Mouse (Mus musculus) hindbrain, embryonic 12.5 days (tissue): ENCODE measurements around the gene Cxcr4. TPM values are rescaled to one million over a fixed set of nuclear protein-coding genes. Genes with fewer than 3 reads are reported as not detected.
"Not testable (repeated sequence)": the region's sequence is repeated elsewhere in the genome, so short reads cannot be mapped to it uniquely, and the experiment has no call there.

Experiments
- ATAC-seq: fragments of 200-750 bp; cut with Nextera tagmentation; 2 replicates; pipeline ENCODE4 v1.8.0; 2017; ENCODE audit warnings: moderate TSS enrichment; ENCODE audit not compliant: low FRiP score
- H3K27ac ChIP-seq: fragments of 300-500 bp; sonication (generic); 2 replicates; pipeline ENCODE4 v1.5.1; 2016; ENCODE audit warnings: mild to moderate bottlenecking
- H3K27me3 ChIP-seq: fragments of 300-500 bp; sonication (generic); 2 replicates; pipeline ENCODE4 v1.6.1; 2016; ENCODE audit warnings: mild to moderate bottlenecking
- H3K36me3 ChIP-seq: fragments of 300-500 bp; sonication (generic); 2 replicates; pipeline ENCODE4 v1.6.1; 2016; ENCODE audit warnings: mild to moderate bottlenecking
- H3K4me1 ChIP-seq: fragments of 300-500 bp; sonication (generic); 2 replicates; pipeline ENCODE4 v1.6.1; 2016
- H3K4me2 ChIP-seq: fragments of 300-500 bp; sonication (generic); replicated peaks from 2 replicates; pipeline ENCODE4 v1.6.1; 2016; ENCODE audit warnings: mild to moderate bottlenecking
- H3K4me3 ChIP-seq: fragments of 300-500 bp; sonication (generic); 2 replicates; pipeline ENCODE4 v1.5.1; 2016; ENCODE audit warnings: mild to moderate bottlenecking
- H3K9ac ChIP-seq: fragments of 300-500 bp; sonication (generic); 2 replicates; pipeline ENCODE4 v1.6.1; 2016; ENCODE audit warnings: mild to moderate bottlenecking, moderate library complexity
- H3K9me3 ChIP-seq: fragments of 300-500 bp; sonication (generic); replicated peaks from 2 replicates; pipeline ENCODE4 v1.6.1; 2016; ENCODE audit warnings: mild to moderate bottlenecking
- WGBS: fragments of 180-500 bp; shearing (Covaris S2); methylation state at CpG from one replicate; pipeline ENCODE4 v1.1.7; 2016; 5-methylcytosine and 5-hydroxymethylcytosine counted together
- polyA plus RNA-seq: library from polyadenylated mRNA; unstranded; fragments of >200 nt; fragmentation: Nextera tagmentation; extraction: Ambion mirVana; gene quantifications from 2 replicates; pipeline ENCODE4 v1.2.1, GENCODE M21; 2016

Cxcr4 gene
- polyA plus RNA-seq, 1 experiment from 2014 or later, result 18.2 TPM

DNA sequence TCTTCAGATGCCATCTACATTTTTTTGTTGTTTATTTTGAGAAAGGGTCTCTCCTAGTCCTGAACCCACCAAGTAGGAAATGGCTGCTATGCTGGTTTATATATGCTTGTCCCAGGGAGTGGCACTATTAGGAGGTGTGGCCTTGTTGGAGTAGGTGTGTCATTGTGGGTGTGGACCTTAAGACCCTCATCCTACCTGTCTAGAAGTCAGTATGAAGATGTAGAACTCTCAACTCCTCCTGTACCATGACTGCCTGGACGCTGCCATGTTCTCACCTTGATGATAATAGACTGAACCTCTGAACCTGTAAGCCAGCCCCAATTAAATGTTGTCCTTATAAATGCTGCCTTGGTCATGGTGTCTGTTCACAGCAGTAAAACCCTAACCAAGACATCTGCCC lies 7.4 kb downstream of the Cxcr4 start:
- 93% methylated on average over 1 of the region's 1 CpGs for WGBS
- H3K4me2 ChIP-seq, result not testable (repeated sequence)

GRCm38 (mm10) chr1:128583279-128583872 lies 8.7 kb downstream of the Cxcr4 start:
- no peak overlapping the region for H3K27ac ChIP-seq
- peaks cover 33% of the 10 kb centered on the region for H3K4me1 ChIP-seq
- WGBS, result 53% methylated on average over 6 of the region's 6 CpGs

More for the DNA sequence above, 7.4 kb downstream of the Cxcr4 start:
- not testable (repeated sequence) for H3K4me3 ChIP-seq, H3K36me3 ChIP-seq, H3K27me3 ChIP-seq, H3K9ac ChIP-seq, ATAC-seq, H3K9me3 ChIP-seq
- peaks cover 38% of the 10 kb centered on the region for H3K4me1 ChIP-seq
- H3K27ac ChIP-seq, result peak overlapping the region; percentile 23; the same call in 1 of the 2 replicates

DNA sequence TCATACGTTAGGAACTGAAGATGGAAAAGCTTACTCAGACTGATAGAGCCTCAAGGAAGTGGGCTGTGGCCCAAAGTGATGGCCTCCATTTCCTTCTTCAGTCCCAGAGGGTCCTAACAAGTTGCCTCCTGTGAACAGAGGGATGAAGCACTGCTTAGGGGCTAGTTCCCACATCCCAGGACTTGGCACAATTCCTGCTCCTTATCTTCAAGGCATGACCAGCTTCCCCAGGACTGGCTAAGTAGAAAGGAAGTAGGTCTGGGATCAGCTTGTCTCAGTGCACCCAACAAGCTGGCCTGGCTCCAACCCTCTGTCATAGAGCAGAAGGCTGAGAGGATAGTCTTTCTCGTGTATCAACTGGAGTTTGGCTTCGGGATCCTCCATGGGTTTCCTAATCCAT lies 11.8 kb downstream of the Cxcr4 start:
- no peaks in the 10 kb centered on the region for H3K9me3 ChIP-seq
- no peaks in the 10 kb centered on the region for H3K36me3 ChIP-seq
- WGBS, result 94% methylated on average over 3 of the region's 3 CpGs
- no peak overlapping the region for H3K4me3 ChIP-seq
- no peak for ATAC-seq
- H3K4me2 ChIP-seq, result no peak overlapping the region
- H3K27me3 ChIP-seq, result no peaks in the 10 kb centered on the region
- no peak overlapping the region for H3K27ac ChIP-seq
- no peak overlapping the region for H3K9ac ChIP-seq
- H3K4me1 ChIP-seq, result peaks cover 17% of the 10 kb centered on the region

More at GRCm38 (mm10) chr1:128583279-128583872, 8.7 kb downstream of the Cxcr4 start:
- no peaks in the 10 kb centered on the region for H3K36me3 ChIP-seq
- H3K9ac ChIP-seq, result no peak overlapping the region
- H3K4me3 ChIP-seq, result no peak overlapping the region
- no peaks in the 10 kb centered on the region for H3K27me3 ChIP-seq
- no peaks in the 10 kb centered on the region for H3K9me3 ChIP-seq
- ATAC-seq, result no peak
- H3K4me2 ChIP-seq, result no peak overlapping the region

- WGBS, result 44% methylated on average over 2 of the region's 2 CpGs
Observed at GRCm38 (mm10) chr1:128578454-128578853, 13.6 kb downstream of the Cxcr4 start.

GRCm38 (mm10) chr1:128575096-128575495 lies 17.0 kb downstream of the Cxcr4 start:
- no peak overlapping the region for H3K9ac ChIP-seq
- H3K4me3 ChIP-seq, result no peak overlapping the region
- H3K27ac ChIP-seq, result no peak overlapping the region
- H3K9me3 ChIP-seq, result no peaks in the 10 kb centered on the region
- H3K27me3 ChIP-seq, result no peaks in the 10 kb centered on the region
- ATAC-seq, result no peak
- 91% methylated on average over 4 of the region's 4 CpGs for WGBS
- H3K36me3 ChIP-seq, result no peaks in the 10 kb centered on the region
- peaks cover 12% of the 10 kb centered on the region for H3K4me1 ChIP-seq
- H3K4me2 ChIP-seq, result no peak overlapping the region

More at GRCm38 (mm10) chr1:128578454-128578853, 13.6 kb downstream of the Cxcr4 start:
- H3K4me2 ChIP-seq, result no peak overlapping the region
- H3K27me3 ChIP-seq, result no peaks in the 10 kb centered on the region
- 0 out of 2 replicates have a peak, but pooled peaks have one; percentile 14 for ATAC-seq
- H3K9ac ChIP-seq, result no peak overlapping the region
- H3K36me3 ChIP-seq, result no peaks in the 10 kb centered on the region
- H3K9me3 ChIP-seq, result no peaks in the 10 kb centered on the region
- H3K4me3 ChIP-seq, result no peak overlapping the region
- no peak overlapping the region for H3K27ac ChIP-seq
- peaks cover 12% of the 10 kb centered on the region for H3K4me1 ChIP-seq

- Histone ChIP-seq H3K4me3 (no peak overlapping the region), H3K4me2 (no peak overlapping the region), H3K36me3 (no peaks in the 10 kb centered on the region), H3K9me3 (no peaks in the 10 kb centered on the region), H3K27me3 (no peaks in the 10 kb centered on the region), H3K9ac (no peak overlapping the region), H3K4me1 (peaks cover 2% of the 10 kb centered on the region; the same call in 1 of the 2 replicates), H3K27ac (no peak overlapping the region)
- WGBS, result 89% methylated on average over 3 of the region's 3 CpGs
- no peak for ATAC-seq
Observed at GRCm38 (mm10) chr1:128571033-128571432, 21.1 kb downstream of the Cxcr4 start.

- Histone ChIP-seq H3K36me3 (no peaks in the 10 kb centered on the region), H3K4me1 (peaks cover 2% of the 10 kb centered on the region; the same call in 1 of the 2 replicates), H3K9ac (no peak overlapping the region), H3K9me3 (no peaks in the 10 kb centered on the region), H3K27ac (no peak overlapping the region), H3K4me2 (no peak overlapping the region), H3K4me3 (no peak overlapping the region), H3K27me3 (no peaks in the 10 kb centered on the region)
- no peak for ATAC-seq
- 79% methylated on average over 17 of the region's 17 CpGs for WGBS
Observed at GRCm38 (mm10) chr1:128569992-128570648, 22.0 kb downstream of the Cxcr4 start.

DNA sequence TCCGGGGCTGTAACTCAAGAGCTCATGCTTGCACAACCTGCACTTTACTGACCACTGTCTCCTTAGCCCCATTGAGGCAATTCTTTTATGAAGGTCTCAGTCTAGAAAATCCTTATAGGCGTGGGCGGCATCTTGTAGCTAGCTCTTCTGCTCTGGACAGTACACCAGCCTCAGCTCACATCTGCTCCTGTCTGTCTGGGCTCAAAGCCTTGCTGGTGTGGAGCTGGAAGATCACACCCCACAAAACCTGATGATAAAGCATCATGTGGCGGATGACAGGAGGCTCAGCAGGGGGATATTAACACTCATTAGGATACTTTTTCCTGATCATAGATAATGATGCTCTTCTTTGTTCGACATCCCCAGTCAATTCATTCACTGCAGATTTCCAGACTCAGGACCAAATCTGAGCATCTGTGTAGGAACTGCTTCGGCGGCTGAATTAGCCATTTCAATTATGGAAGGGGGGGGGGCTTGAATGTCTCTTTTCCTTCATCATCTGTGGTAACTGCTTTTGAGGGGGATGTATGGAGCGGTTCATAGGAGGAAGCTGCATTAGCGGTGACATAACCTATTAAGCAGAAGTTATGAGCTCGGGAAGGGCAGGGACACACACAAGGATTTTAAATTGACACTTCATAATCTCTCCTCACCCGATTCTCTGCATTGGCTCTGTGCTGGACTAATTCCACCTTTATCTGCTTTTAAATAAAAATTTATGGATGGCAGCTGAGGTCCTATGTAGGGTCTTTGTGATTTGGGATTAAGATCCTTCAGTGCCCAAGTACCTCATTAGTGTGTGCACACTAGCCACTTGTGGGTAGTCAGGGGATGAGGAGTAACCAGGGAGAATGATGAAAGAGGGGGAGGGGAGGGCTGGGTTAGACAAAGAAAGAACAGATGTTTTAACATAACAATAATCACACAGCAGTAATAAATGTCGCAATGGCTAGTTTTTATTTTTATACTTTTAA lies 24.6 kb downstream of the Cxcr4 start:
- Histone ChIP-seq H3K4me2 (no peak overlapping the region), H3K4me3 (no peak overlapping the region), H3K27me3 (no peaks in the 10 kb centered on the region), H3K27ac (peak overlapping the region; percentile 26; the same call in 1 of the 2 replicates), H3K9me3 (no peaks in the 10 kb centered on the region), H3K4me1 (peaks cover 2% of the 10 kb centered on the region; the same call in 1 of the 2 replicates), H3K36me3 (no peaks in the 10 kb centered on the region), H3K9ac (no peak overlapping the region)
- peak; percentile 64 for ATAC-seq
- 67% methylated on average over 12 of the region's 12 CpGs for WGBS

DNA sequence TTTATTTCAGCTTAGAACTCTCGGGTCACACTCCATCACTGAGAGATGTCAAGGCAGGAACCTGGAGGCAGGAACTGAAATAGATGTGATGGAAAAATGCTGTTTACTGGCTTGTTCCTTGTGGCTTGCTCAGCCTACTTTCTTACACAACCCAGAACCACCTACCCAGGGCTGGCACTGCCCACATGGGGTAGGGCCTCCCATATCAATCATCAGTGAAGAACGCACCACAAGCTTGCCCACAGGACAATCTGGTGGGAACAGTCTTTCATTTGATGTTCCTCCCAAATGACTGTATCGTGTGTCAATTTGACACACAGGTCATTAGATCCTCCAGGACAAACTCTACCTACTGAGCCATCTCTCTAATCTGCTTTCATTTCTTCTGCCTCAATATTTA lies 28.2 kb downstream of the Cxcr4 start:
- 83% methylated on average over 3 of the region's 3 CpGs for WGBS

DNA sequence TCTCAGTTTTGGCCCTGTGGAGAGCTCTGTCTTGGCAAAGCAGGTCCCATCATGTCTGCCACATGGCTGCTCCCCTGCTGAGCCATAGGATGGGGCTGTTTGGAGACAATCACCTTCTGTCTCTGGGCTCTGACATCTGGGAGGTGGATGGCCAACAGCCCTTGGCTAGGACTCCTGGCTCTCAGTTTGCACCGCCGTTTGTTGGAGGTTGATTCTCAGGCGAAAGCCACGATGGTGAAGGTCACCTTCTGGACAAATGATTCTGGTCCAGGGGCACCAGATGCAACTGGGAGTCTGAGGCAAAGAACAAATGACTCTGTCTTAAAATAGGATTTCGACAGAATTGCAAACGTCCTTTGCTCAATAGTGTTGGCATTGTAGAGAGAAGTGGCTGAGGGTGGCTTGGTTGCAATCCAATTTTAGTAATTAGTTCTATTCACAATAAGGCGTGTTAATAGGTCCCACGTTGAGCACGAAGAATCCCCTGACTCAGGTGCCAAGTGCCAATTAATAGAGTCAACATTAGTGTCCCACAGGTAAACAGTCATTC lies 30.7 kb downstream of the Cxcr4 start:
- H3K27me3 ChIP-seq, result no peaks in the 10 kb centered on the region
- no peak for ATAC-seq
- H3K4me2 ChIP-seq, result no peak overlapping the region
- H3K4me1 ChIP-seq, result no peaks in the 10 kb centered on the region; the same call in 1 of the 2 replicates
- H3K27ac ChIP-seq, result no peak overlapping the region
- H3K36me3 ChIP-seq, result no peaks in the 10 kb centered on the region
- WGBS, result 85% methylated on average over 9 of the region's 9 CpGs
- H3K9me3 ChIP-seq, result no peaks in the 10 kb centered on the region
- no peak overlapping the region for H3K4me3 ChIP-seq
- H3K9ac ChIP-seq, result no peak overlapping the region

More for the DNA sequence above, 28.2 kb downstream of the Cxcr4 start:
- H3K27ac ChIP-seq, result no peak overlapping the region
- H3K4me2 ChIP-seq, result no peak overlapping the region
- H3K4me1 ChIP-seq, result peaks cover 2% of the 10 kb centered on the region; the same call in 1 of the 2 replicates
- no peak overlapping the region for H3K4me3 ChIP-seq
- no peak overlapping the region for H3K9ac ChIP-seq
- no peaks in the 10 kb centered on the region for H3K9me3 ChIP-seq
- no peaks in the 10 kb centered on the region for H3K27me3 ChIP-seq
- no peaks in the 10 kb centered on the region for H3K36me3 ChIP-seq
- ATAC-seq, result no peak

DNA sequence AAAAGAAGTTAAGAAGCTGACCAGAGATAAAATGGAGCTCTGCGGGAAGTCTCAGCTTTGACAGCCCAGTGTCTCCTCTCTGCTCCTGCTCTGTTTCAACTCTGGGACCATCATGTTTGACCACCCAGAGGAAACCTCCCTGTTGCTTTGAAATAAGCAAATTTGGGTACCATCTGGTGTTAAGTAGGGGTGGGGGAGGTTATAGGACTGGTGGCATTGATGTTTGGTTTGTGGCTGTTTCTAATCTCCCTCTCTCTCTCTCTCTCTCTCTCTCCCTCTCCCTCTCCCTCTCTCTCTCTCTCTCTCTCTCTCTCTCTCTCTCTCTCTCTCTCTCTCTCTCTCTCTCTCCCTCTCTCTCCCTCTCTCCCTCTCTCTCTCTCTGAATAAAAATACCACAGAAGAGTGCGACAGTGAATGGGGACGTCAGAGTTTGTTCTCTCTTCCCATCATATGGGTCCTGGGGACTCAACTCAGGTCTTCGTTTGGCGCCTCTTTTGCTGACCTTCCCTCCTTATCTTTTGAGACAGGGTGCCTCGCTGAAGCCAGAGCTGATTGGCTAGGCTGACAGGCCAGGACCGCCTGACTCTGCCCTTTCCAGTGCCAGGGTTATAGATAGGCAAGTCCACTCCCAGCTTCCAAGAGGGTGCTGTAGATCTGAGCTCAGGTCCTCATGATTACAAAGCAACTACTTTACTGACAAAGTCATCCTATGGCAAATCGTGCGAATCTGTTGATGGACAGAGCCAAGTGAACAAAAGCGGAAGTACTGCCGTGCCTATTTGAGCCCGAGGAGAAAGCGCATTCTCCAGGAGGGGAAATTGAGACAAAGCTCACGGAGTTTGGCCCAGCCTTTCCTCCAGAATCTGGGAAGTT lies 31.4 kb downstream of the Cxcr4 start:
- Histone ChIP-seq H3K4me3 (no peak overlapping the region), H3K9me3 (no peaks in the 10 kb centered on the region), H3K27me3 (no peaks in the 10 kb centered on the region), H3K27ac (no peak overlapping the region), H3K4me2 (no peak overlapping the region), H3K36me3 (no peaks in the 10 kb centered on the region), H3K9ac (no peak overlapping the region), H3K4me1 (no peaks in the 10 kb centered on the region)
- ATAC-seq, result no peak
- 73% methylated on average over 14 of the region's 14 CpGs for WGBS
